Mouse (Mus musculus): Measurements from ENCODE around the gene Muc2.

- TF ChIP-seq SIN3A (IDR thresholded peaks at IDR 0.05; ENCODE audit: low read length): no peak
- no peak for TF ChIP-seq RCOR1 (conservative IDR thresholded peaks at IDR 0.05; ENCODE audit: low read depth, low read length)
- TF ChIP-seq JUND (conservative IDR thresholded peaks at IDR 0.05; ENCODE audit: low read depth, low read length): no peak
- TF ChIP-seq CTCF (conservative IDR thresholded peaks at IDR 0.05 in 1 of 2, IDR thresholded peaks at IDR 0.05 in 1 of 2; ENCODE audit: low read depth in 2 of 2, low read length in 2 of 2): no peak
- no peak for TF ChIP-seq MEF2A (IDR thresholded peaks at IDR 0.05; ENCODE audit: borderline replicate concordance, low read depth, low read length)
- no peak for TF ChIP-seq ZKSCAN1 (IDR thresholded peaks at IDR 0.05; ENCODE audit: borderline replicate concordance, low read depth, low read length)
- TF ChIP-seq EP300 (IDR thresholded peaks at IDR 0.05; ENCODE audit: low read length): no peak
- no peak for TF ChIP-seq POLR2A (IDR thresholded peaks at IDR 0.05; ENCODE audit: low read depth, low read length)
- TF ChIP-seq ZC3H11A (IDR thresholded peaks at IDR 0.05; ENCODE audit: low read depth, low read length): no peak
- TF ChIP-seq E2F4 (IDR thresholded peaks at IDR 0.05; ENCODE audit: insufficient replicate concordance, low read depth, low read length): no peak
- TF ChIP-seq USF1 (IDR thresholded peaks at IDR 0.05; ENCODE audit: low read depth, low read length): no peak
Measured at GRCm38 (mm10) chr7:141647815-141648214, 42.3 kb upstream of the Muc2 start.
